Mouse (Mus musculus) limb, embryonic 12.5 days (tissue): ENCODE measurements at regions not wholly inside any gene's neighbourhood (a gene's known extent, or its start where the extent isn't known, plus 50 kb on each side); places are given as distances from the start of the nearest gene placed in this dataset.

Experiments
- ATAC-seq: fragments of 200-750 bp; cut with Nextera tagmentation; 2 replicates; pipeline ENCODE4 v1.8.0; 2017; ENCODE audit warnings: low read depth, moderate TSS enrichment; ENCODE audit not compliant: insufficient number of reproducible peaks, insufficient read depth, low FRiP score, low TSS enrichment
- H3K27ac ChIP-seq: fragments of 300-500 bp; sonication (generic); 2 replicates; pipeline ENCODE4 v1.5.1; 2016; ENCODE audit warnings: mild to moderate bottlenecking, moderate library complexity
- H3K27me3 ChIP-seq: fragments of 300-500 bp; sonication (generic); 2 replicates; pipeline ENCODE4 v1.6.1; 2016; ENCODE audit warnings: mild to moderate bottlenecking, moderate library complexity
- H3K36me3 ChIP-seq: fragments of 300-500 bp; sonication (generic); 2 replicates; pipeline ENCODE4 v1.6.1; 2016; ENCODE audit warnings: mild to moderate bottlenecking, moderate library complexity
- H3K4me1 ChIP-seq: fragments of 300-500 bp; sonication (generic); replicated peaks from 2 replicates; pipeline ENCODE4 v1.6.1; 2016
- H3K4me2 ChIP-seq: fragments of 300-500 bp; sonication (generic); 2 replicates; pipeline ENCODE4 v1.6.1; 2016; ENCODE audit warnings: mild to moderate bottlenecking, moderate library complexity
- H3K4me3 ChIP-seq: fragments of 300-500 bp; sonication (generic); replicated peaks from 2 replicates; pipeline ENCODE4 v1.5.1; 2016; ENCODE audit warnings: mild to moderate bottlenecking
- H3K9ac ChIP-seq: fragments of 300-500 bp; sonication (generic); replicated peaks from 2 replicates; pipeline ENCODE4 v1.6.1; 2016; ENCODE audit warnings: mild to moderate bottlenecking, moderate library complexity
- H3K9me3 ChIP-seq: fragments of 300-500 bp; sonication (generic); 2 replicates; pipeline ENCODE4 v1.6.1; 2016; ENCODE audit warnings: mild to moderate bottlenecking, moderate library complexity
- WGBS: fragments of 180-500 bp; shearing (Covaris S2); methylation state at CpG from one replicate; pipeline ENCODE4 v1.1.7; 2016; 5-methylcytosine and 5-hydroxymethylcytosine counted together

DNA sequence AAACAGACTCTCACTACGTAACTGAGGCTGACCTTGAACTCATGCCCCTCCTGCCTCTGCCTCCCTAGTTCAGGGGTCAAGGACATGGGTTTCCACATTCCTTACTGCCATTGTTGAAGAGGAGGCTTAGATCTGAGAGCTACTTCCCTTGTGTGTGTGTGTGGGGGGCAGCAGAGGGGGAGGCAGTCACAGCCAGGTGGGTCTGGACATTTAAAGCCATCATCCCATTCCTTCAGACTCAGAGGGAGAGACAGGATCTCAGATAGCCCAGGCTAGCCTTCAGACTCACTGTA is 114.5 kb upstream of the Med13l start:
- no peak overlapping the region for H3K9ac ChIP-seq
- WGBS: 84% methylated on average over 1 of the region's 1 CpGs
- H3K27ac ChIP-seq: no peak overlapping the region
- no peak for ATAC-seq
- H3K4me1 ChIP-seq: peaks cover 7% of the 10 kb centered on the region; the same call in 1 of the 2 replicates
- H3K4me2 ChIP-seq: no peak overlapping the region
- H3K9me3 ChIP-seq: no peaks in the 10 kb centered on the region
- no peak overlapping the region for H3K4me3 ChIP-seq
- no peaks in the 10 kb centered on the region for H3K36me3 ChIP-seq
- no peaks in the 10 kb centered on the region for H3K27me3 ChIP-seq

DNA sequence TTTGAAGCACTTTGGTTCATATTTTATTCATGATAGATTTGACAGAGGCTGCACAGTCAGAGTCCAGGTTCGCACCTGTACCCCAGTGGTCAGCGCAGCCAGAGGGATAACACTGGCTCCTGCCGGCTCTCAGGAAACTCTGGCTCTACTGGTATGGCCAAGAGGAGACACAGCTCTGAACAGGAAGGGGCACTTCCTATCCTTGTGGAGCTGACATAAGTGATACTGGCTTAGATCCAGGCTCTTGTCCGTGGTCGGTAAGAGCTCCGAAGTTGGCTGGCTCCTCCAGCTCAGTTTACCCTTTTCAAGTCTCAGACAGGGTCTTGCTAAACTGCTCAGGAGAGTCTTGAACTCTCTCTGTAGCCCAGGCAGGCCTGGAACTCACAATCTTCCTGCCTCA is 113.6 kb upstream of the Med13l start:
- Histone ChIP-seq H3K4me1 (peaks cover 7% of the 10 kb centered on the region; the same call in 1 of the 2 replicates), H3K4me2 (no peak overlapping the region), H3K4me3 (no peak overlapping the region), H3K9me3 (no peaks in the 10 kb centered on the region), H3K27me3 (no peaks in the 10 kb centered on the region), H3K9ac (no peak overlapping the region), H3K36me3 (no peaks in the 10 kb centered on the region), H3K27ac (no peak overlapping the region)
- no peak for ATAC-seq
- WGBS: 86% methylated on average over 6 of the region's 6 CpGs

DNA sequence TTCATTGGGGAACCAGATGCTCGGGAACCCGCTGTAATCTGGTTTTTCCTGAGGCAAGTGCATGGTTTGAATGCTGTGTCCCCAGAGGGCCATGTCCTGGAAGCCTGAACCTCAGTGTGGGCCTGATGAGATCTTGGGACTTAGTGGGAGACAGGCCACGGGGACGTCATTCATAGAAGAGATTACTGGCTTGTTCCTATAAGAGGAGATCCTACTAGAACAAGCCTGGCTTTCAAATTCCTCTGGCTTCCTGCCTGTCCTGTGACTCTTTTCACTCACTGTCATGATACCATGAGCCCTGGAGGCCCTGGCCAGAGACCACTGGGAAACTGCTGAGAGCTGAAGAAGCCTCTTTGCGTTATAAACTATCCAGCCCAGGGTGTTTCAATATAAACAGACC is 113.1 kb upstream of the Med13l start:
- ATAC-seq: no peak
- Histone ChIP-seq H3K9ac (no peak overlapping the region), H3K27ac (no peak overlapping the region), H3K4me1 (peaks cover 7% of the 10 kb centered on the region; the same call in 1 of the 2 replicates), H3K27me3 (no peaks in the 10 kb centered on the region), H3K9me3 (no peaks in the 10 kb centered on the region), H3K4me2 (no peak overlapping the region), H3K36me3 (no peaks in the 10 kb centered on the region), H3K4me3 (no peak overlapping the region)
- 67% methylated on average over 5 of the region's 5 CpGs for WGBS

DNA sequence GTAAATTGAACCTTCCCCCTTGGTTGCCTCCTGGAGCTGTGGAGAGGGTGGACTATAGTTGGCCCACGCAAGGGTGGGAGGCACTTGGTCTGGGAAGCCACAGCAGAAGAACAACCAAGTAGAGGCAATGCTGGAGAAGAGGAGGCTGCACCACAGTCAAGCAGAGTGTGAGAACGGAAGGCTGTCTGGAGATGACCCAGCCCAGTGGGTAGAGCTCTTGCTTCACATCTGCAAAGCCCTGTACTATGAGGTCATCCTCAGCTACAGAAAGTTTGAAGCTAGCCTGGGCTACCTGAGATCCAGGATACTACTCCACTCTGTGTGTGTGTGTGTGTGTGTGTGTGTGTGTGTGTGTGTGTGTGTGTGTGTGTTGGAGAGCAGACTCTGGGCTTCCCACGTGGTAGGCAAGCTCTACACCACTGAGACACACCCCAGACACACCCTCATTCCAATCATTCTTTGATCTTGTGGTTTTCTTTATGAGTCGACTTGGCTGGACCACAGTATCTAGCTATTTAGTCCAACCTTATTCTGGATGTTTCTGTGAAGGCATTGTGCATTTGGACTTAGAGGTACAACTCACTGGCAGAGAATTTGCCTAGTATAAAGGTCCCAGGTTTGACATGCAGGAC is 111.5 kb upstream of the Med13l start:
- H3K9ac ChIP-seq: no peak overlapping the region
- 54% methylated on average over 4 of the region's 4 CpGs for WGBS
- H3K36me3 ChIP-seq: no peaks in the 10 kb centered on the region
- H3K4me2 ChIP-seq: no peak overlapping the region
- H3K27ac ChIP-seq: no peak overlapping the region
- no peaks in the 10 kb centered on the region for H3K9me3 ChIP-seq
- H3K4me1 ChIP-seq: peaks cover 7% of the 10 kb centered on the region; the same call in 1 of the 2 replicates
- ATAC-seq: no peak
- no peak overlapping the region for H3K4me3 ChIP-seq
- H3K27me3 ChIP-seq: no peaks in the 10 kb centered on the region

DNA sequence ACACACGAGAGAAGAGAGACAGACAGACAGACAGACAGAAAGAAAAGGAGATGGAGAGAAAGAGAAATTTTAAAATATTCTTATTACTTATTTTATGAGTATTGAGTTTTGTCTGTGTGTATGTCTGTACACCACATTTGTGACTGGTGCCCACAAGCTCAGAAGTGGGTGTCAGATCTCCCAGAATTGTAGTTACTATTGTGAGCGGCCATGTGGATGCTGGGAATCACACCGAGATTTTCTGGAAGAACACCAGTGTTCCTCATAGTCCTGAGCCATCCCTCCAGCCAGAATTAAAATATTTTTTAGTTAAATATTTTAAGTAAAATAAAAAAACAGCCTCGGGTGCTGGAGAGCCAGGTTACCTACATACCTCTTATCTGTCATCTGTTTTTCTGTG is 110.6 kb upstream of the Med13l start:
- Histone ChIP-seq H3K36me3 (no peaks in the 10 kb centered on the region), H3K27me3 (no peaks in the 10 kb centered on the region), H3K9me3 (no peaks in the 10 kb centered on the region), H3K4me2 (no peak overlapping the region), H3K9ac (no peak overlapping the region), H3K27ac (no peak overlapping the region), H3K4me1 (peaks cover 4% of the 10 kb centered on the region; the same call in 1 of the 2 replicates), H3K4me3 (no peak overlapping the region)
- no peak for ATAC-seq
- 81% methylated on average over 4 of the region's 4 CpGs for WGBS

DNA sequence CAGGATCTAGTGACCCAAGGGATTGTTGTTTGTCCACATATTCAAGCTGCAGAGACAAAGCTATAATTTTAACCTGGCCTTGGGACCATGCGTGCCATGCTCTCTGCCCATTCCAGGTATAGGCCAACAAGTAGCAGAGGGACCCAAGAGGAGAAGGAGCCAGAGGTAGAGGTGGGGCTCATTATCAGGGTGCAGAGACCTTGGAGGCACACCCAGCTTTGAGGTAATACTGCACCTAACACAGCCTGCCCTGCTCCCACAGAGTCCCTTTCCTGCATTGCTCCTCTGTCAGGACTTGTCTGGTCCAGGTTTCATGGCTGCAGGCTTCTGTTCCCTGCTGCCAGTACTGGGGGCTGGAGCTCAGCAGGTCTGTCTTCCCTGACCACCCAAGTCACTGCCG is 108.4 kb upstream of the Med13l start:
- ATAC-seq: no peak
- Histone ChIP-seq H3K4me1 (no peaks in the 10 kb centered on the region; the same call in 1 of the 2 replicates), H3K4me2 (no peak overlapping the region), H3K9ac (no peak overlapping the region), H3K36me3 (no peaks in the 10 kb centered on the region), H3K4me3 (no peak overlapping the region), H3K27me3 (no peaks in the 10 kb centered on the region), H3K9me3 (no peaks in the 10 kb centered on the region), H3K27ac (no peak overlapping the region)
- 60% methylated on average over 2 of the region's 2 CpGs for WGBS

DNA sequence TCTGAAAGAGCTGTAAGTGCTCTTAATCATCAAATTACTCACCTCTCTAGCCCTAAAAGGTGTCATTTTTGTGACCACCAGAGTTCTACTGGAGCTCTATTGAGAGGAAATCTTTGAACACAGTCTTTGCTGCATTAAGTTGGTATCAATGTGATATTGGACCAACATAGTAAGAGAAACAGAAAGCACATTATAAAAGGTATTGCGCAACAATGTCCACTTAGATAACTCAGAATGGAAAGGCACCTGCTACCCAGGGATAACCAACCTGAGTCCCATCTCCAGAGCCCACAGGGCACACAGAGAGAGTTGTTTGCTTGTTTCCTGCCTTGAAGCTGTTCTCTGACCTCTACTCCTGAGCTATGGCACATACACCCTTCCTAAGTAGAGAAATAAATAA is 106.4 kb upstream of the Med13l start:
- no peak overlapping the region for H3K4me2 ChIP-seq
- H3K9ac ChIP-seq: no peak overlapping the region
- no peak for ATAC-seq
- H3K4me3 ChIP-seq: no peak overlapping the region
- H3K4me1 ChIP-seq: peaks cover 6% of the 10 kb centered on the region
- H3K27ac ChIP-seq: no peak overlapping the region
- no peaks in the 10 kb centered on the region for H3K9me3 ChIP-seq
- 100% methylated on average over 1 of the region's 1 CpGs for WGBS
- H3K36me3 ChIP-seq: no peaks in the 10 kb centered on the region
- 0 out of 2 replicates have a peak, but pooled peaks cover 4% of the 10 kb centered on the region for H3K27me3 ChIP-seq

DNA sequence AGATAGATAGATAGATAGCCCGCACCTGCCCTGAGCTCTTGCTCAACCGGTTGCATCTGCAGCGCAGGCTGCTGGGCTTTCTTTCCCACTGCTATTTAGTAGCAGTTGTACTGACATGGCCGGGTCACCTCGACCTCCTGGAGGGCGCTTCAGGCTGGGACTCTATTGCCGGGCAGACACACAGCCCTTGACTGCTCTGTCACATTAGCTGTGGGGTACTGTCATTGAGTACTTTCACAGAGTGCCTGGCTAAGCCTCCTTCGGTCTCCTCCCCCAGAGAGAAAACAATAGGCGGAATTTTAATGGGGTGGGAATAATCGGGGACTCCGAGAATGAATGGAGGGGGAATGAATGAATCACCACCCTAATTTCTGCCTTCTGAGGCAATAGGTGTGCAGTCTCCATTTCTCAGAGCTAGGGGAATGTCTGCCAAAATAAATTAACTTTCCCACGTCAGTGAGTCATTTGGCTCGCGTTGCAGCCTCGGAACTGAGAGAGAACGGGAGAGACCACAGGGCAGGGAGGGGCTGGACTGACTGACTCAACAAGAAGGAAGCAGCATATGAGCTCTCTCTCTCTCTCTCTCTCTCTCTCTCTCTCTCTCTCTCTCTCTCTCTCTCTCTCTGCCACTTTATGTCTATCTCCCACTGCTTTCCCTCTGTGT is 101.6 kb upstream of the Med13l start:
- WGBS: 3% methylated on average over 16 of the region's 16 CpGs
- ATAC-seq: no peak; the same call in 1 of the 2 replicates
- H3K9me3 ChIP-seq: no peaks in the 10 kb centered on the region
- H3K27ac ChIP-seq: peak overlapping the region; percentile 26; the same call in 1 of the 2 replicates
- H3K9ac ChIP-seq: peak overlapping the region; percentile 50; the same call in 1 of the 2 replicates
- 0 out of 2 replicates have a peak, but pooled peaks cover 4% of the 10 kb centered on the region for H3K27me3 ChIP-seq
- peaks cover 25% of the 10 kb centered on the region for H3K4me1 ChIP-seq
- peak overlapping the region; percentile 30 for H3K4me3 ChIP-seq
- H3K4me2 ChIP-seq: peak overlapping the region; percentile 64
- H3K36me3 ChIP-seq: no peaks in the 10 kb centered on the region

DNA sequence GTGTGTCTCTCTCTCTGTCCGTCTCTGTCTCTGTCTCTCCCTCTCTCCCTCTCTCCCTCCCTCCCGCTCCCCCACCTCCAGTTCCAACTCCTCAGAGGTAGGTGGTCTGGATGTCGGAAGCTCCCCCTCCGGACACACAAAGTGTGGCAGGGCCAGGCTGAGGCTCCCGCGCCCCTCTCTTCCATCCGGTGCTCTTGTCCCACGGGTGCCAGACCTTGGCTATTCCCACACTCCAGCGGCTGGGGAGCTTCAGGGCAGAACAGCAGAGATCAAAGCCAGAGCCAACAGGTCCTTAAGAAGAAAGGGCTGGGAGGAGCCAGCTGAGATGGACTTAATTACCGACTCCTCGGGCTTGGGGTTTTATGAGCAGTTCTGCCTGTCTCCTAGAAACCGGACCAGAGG is 101.1 kb upstream of the Med13l start:
- Histone ChIP-seq H3K4me1 (peaks cover 29% of the 10 kb centered on the region), H3K27ac (peak overlapping the region; percentile 26), H3K27me3 (0 out of 2 replicates have a peak, but pooled peaks cover 4% of the 10 kb centered on the region), H3K4me2 (peak overlapping the region; percentile 64), H3K4me3 (peak overlapping the region; percentile 30), H3K36me3 (no peaks in the 10 kb centered on the region), H3K9ac (peak overlapping the region; percentile 50; the same call in 1 of the 2 replicates), H3K9me3 (no peaks in the 10 kb centered on the region)
- under 1% methylated on average over 12 of the region's 12 CpGs for WGBS
- no peak; the same call in 1 of the 2 replicates for ATAC-seq

DNA sequence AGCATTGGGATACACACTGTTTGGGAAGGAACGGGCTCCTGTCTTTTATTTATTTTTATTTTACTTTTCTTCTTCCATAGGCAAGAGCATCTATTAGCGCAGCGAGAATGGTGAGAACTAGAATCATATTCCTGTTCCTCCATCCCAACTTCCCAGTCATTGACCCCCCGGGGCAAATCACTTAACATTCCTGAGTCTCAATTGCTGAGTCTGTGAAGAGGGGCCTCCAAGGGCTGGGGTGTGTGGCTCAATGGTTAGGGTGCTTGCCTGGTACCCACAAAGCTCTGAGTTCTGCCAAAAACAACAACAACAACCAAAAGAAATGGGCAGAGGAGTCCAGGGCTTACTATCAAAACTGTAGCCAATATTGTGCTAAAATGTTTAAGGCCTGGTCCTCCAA is 98.5 kb upstream of the Med13l start:
- H3K27me3 ChIP-seq: 0 out of 2 replicates have a peak, but pooled peaks cover 4% of the 10 kb centered on the region
- H3K36me3 ChIP-seq: no peaks in the 10 kb centered on the region
- 45% methylated on average over 4 of the region's 4 CpGs for WGBS
- no peak overlapping the region for H3K27ac ChIP-seq
- no peak overlapping the region for H3K4me2 ChIP-seq
- peaks cover 53% of the 10 kb centered on the region for H3K4me1 ChIP-seq
- no peaks in the 10 kb centered on the region for H3K9me3 ChIP-seq
- H3K4me3 ChIP-seq: no peak overlapping the region
- H3K9ac ChIP-seq: no peak overlapping the region
- no peak for ATAC-seq

DNA sequence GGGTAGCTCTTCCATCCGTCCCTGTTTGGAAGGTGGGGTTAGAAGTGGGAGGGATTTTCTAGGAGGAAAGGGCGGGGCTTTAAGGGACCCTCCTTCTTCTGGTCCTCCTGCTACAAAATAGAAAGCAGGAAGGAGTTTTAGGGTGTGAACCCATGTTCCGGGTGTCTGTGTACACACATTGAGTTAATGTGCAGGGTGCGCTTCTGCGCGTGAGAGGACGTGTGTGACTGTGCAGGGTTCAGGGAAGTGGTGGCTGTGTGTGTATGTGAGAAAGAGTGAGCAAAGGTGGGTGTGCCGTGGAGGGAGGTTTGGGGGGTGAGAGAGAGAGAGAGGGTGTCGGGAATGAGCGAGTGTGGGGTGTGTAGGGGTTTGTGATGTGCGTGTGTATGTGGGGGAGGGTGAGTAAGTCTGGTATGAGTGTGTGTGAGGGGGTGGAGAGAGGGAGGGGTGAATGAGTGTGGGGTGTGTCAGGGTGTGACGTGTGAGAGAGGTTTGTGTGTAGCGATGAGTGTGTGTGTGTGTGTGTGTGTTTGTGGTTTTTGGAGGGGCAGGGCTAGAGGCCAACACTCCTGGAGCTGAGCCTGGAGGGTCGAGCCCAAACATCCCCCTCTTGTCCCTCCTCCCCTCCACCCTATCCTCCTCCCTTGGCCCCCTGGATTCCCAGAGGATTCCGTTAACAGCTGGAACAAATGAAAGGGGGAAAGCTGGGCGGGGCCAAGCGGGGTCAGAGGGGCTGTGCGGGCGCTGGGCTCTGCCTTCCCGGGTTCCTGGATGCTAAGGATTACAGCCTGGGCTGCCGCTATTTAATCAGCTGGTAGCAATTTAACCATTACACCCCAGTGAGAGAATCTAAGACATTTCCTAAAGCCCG is 95.3 kb upstream of the Med13l start:
- 2% methylated on average over 22 of the region's 22 CpGs for WGBS
- H3K4me2 ChIP-seq: peak overlapping the region; percentile 60
- H3K9ac ChIP-seq: peak overlapping the region; percentile 46; the same call in 1 of the 2 replicates
- peak overlapping the region; percentile 93 for H3K27ac ChIP-seq
- H3K4me1 ChIP-seq: peaks cover 51% of the 10 kb centered on the region
- no peaks in the 10 kb centered on the region for H3K36me3 ChIP-seq
- peak overlapping the region; percentile 31 for H3K4me3 ChIP-seq
- H3K27me3 ChIP-seq: no peaks in the 10 kb centered on the region
- peak; percentile 79 for ATAC-seq
- no peaks in the 10 kb centered on the region for H3K9me3 ChIP-seq
